Mouse (Mus musculus): Measurements from ENCODE around the gene Rbfox3.
A peak's percentile ranks its signal among the peaks of the same experiment; 100 is the strongest.

Rbfox3 gene

GRCm38 (mm10) chr11:118899771-118900545 lies 11.4 kb downstream of the Rbfox3 start:
- H3K9me3 ChIP-seq (ENCODE audit: low read length) = no peaks in the 10 kb centered on the region

GRCm38 (mm10) chr11:118898643-118899042 lies 12.8 kb downstream of the Rbfox3 start:
- Histone ChIP-seq H3K9me3 (ENCODE audit: low read length) (no peaks in the 10 kb centered on the region), H3K36me3 (ENCODE audit: insufficient read depth, low read length) (no peaks in the 10 kb centered on the region), H3K4me1 (replicated peaks; ENCODE audit: low read depth, low read length) (peaks cover 39% of the 10 kb centered on the region), H3K4me3 (replicated peaks; ENCODE audit: low read length) (no peak overlapping the region), H3K27me3 (ENCODE audit: insufficient read depth, low read length) (peaks cover 44% of the 10 kb centered on the region)
- TF ChIP-seq NANOG (IDR thresholded peaks at IDR 0.05; ENCODE audit: borderline replicate concordance, low read length) = no peak
- TF ChIP-seq CTCF (conservative IDR thresholded peaks at IDR 0.05; ENCODE audit: low read length) = no peak
- no peak for TF ChIP-seq POU5F1 (IDR thresholded peaks at IDR 0.05; ENCODE audit: borderline replicate concordance, low read length)

More at GRCm38 (mm10) chr11:118899771-118900545, 11.4 kb downstream of the Rbfox3 start:
- no peak overlapping the region for H3K4me3 ChIP-seq (replicated peaks; ENCODE audit: low read length)
- no peaks in the 10 kb centered on the region for H3K36me3 ChIP-seq (ENCODE audit: insufficient read depth, low read length)
- TF ChIP-seq CTCF (conservative IDR thresholded peaks at IDR 0.05; ENCODE audit: low read length) (no peak), POU5F1 (IDR thresholded peaks at IDR 0.05; ENCODE audit: borderline replicate concordance, low read length) (no peak), NANOG (IDR thresholded peaks at IDR 0.05; ENCODE audit: borderline replicate concordance, low read length) (no peak)
- H3K27me3 ChIP-seq (ENCODE audit: insufficient read depth, low read length) = peaks cover 41% of the 10 kb centered on the region
- peaks cover 35% of the 10 kb centered on the region for H3K4me1 ChIP-seq (replicated peaks; ENCODE audit: low read depth, low read length)

DNA sequence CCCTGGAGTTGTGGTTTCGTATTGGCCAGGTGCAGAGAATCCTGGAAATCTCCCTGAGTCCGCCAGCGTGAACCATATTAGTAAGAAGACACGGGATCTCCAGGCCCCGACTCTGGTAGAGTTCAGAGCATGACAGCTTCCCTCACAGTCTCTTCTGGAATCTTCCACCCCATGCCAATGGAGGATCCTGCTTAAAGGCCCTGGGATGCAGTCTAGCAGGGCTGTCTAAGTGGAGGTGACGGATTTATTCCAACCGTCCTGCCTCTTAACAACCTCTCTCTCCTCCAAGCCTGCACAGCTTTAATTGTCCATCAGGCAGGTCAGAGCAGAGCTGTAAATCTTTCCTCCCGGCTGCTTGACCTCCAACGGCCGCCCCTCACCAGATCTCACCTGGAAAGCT lies 13.2 kb downstream of the Rbfox3 start:
- TF ChIP-seq CTCF (conservative IDR thresholded peaks at IDR 0.05; ENCODE audit: low read length) (no peak), POU5F1 (IDR thresholded peaks at IDR 0.05; ENCODE audit: borderline replicate concordance, low read length) (no peak), NANOG (IDR thresholded peaks at IDR 0.05; ENCODE audit: borderline replicate concordance, low read length) (no peak)
- Histone ChIP-seq H3K27me3 (ENCODE audit: insufficient read depth, low read length) (peaks cover 43% of the 10 kb centered on the region), H3K4me3 (replicated peaks; ENCODE audit: low read length) (no peak overlapping the region), H3K4me1 (replicated peaks; ENCODE audit: low read depth, low read length) (peaks cover 39% of the 10 kb centered on the region), H3K9me3 (ENCODE audit: low read length) (no peaks in the 10 kb centered on the region), H3K36me3 (ENCODE audit: insufficient read depth, low read length) (no peaks in the 10 kb centered on the region)

DNA sequence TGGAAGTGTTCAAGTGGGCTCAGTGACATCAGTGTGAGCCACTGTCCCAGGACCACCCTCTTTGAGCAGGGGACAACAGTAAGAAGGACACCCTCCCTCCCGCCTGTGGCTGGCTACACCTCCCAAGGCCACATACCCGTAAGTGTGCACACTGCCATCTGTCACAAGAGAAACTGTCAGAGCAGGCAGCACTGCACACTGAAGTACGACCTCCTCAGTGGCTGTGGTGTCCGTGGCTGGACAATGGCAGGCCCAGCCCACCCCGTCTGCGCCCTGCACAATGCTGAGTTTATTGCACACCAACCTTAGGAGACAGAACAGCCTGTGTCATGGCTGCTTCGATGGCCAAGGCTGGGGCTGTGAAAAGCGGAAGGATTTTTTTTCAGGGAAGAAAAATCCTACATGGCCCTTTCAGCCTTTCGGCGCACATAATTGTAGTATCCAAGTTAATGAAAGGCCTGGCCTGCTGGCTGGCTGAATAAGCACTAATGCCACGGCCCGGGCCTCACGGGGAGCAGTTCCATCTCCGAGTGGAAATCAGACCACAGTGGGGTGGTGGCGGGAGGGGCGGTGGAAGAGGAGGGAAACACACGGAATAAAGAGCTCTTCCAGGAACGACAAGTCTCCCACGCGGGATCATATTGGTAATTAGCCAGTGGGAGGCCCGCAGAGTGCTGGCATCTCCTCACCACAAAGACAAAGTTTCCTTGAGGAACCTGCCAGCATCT lies 14.1 kb downstream of the Rbfox3 start:
- TF ChIP-seq CTCF (conservative IDR thresholded peaks at IDR 0.05; ENCODE audit: low read length) (no peak), POU5F1 (IDR thresholded peaks at IDR 0.05; ENCODE audit: borderline replicate concordance, low read length) (no peak), NANOG (IDR thresholded peaks at IDR 0.05; ENCODE audit: borderline replicate concordance, low read length) (no peak)
- Histone ChIP-seq H3K27me3 (ENCODE audit: insufficient read depth, low read length) (peaks cover 50% of the 10 kb centered on the region), H3K4me3 (replicated peaks; ENCODE audit: low read length) (peak overlapping the region; percentile 3; the same call in 1 of the 2 replicates), H3K36me3 (ENCODE audit: insufficient read depth, low read length) (no peaks in the 10 kb centered on the region), H3K9me3 (ENCODE audit: low read length) (no peaks in the 10 kb centered on the region), H3K4me1 (replicated peaks; ENCODE audit: low read depth, low read length) (peaks cover 39% of the 10 kb centered on the region)

DNA sequence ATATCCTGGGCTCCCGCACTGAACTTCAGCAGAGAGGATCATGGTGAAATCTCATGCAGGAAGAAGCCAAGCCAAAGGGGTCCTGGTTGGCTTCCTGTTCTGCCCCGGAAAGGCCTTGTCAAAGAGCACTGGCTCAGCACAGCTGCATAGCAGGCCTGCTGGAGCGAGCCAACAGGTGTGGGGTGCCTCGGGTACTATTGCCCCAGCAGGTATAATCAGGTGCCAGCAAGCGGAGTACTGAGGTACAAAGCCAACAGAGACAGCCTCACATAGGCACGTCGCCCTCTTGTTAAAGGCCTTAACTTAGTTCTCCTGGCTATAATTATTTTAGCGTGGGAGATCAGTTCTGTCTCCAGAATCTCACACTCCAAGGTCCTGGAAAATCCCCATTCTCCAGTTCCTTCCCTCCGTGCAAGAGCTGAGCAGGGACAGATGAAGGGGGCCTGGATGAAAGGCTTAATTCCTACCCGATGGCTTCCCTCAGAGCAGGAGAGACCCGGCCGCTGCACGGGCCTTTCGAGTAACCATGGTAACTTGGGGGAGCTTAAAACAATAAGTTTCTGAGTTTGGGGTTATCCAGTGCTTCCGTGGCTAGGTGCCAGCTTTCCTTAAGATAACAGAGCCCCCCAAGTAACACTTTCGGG lies 15.2 kb downstream of the Rbfox3 start:
- Histone ChIP-seq H3K4me3 (replicated peaks; ENCODE audit: low read length) (no peak overlapping the region), H3K27me3 (ENCODE audit: insufficient read depth, low read length) (peaks cover 59% of the 10 kb centered on the region), H3K36me3 (ENCODE audit: insufficient read depth, low read length) (no peaks in the 10 kb centered on the region), H3K9me3 (ENCODE audit: low read length) (no peaks in the 10 kb centered on the region), H3K4me1 (replicated peaks; ENCODE audit: low read depth, low read length) (peaks cover 46% of the 10 kb centered on the region)
- TF ChIP-seq POU5F1 (IDR thresholded peaks at IDR 0.05; ENCODE audit: borderline replicate concordance, low read length) (no peak), CTCF (conservative IDR thresholded peaks at IDR 0.05; ENCODE audit: low read length) (no peak), NANOG (IDR thresholded peaks at IDR 0.05; ENCODE audit: borderline replicate concordance, low read length) (no peak)

DNA sequence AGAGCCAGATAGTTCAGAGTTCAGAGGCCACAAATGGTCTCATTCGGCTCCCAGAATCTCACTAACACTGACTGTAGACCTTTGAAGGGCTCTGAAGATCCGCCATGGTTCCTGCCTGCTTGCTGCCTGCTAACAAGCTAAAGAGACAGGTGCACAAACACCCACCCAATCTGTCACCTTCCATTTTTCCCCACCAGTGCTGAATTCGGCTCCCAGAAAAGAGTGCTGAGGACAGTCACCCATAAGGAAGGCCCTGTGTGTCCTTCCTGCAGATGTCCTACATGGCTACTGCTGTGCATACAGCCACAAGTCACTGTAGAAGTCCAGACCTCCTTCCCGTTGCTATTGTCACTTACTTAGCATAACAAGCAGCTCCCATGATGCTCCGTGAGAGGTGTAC lies 16.6 kb downstream of the Rbfox3 start:
- no peaks in the 10 kb centered on the region for H3K36me3 ChIP-seq (ENCODE audit: insufficient read depth, low read length)
- H3K4me3 ChIP-seq (replicated peaks; ENCODE audit: low read length) = no peak overlapping the region
- peaks cover 54% of the 10 kb centered on the region for H3K27me3 ChIP-seq (ENCODE audit: insufficient read depth, low read length)
- no peaks in the 10 kb centered on the region for H3K9me3 ChIP-seq (ENCODE audit: low read length)
- peaks cover 46% of the 10 kb centered on the region for H3K4me1 ChIP-seq (replicated peaks; ENCODE audit: low read depth, low read length)
- TF ChIP-seq CTCF (conservative IDR thresholded peaks at IDR 0.05; ENCODE audit: low read length) = no peak
- no peak for TF ChIP-seq NANOG (IDR thresholded peaks at IDR 0.05; ENCODE audit: borderline replicate concordance, low read length)

DNA sequence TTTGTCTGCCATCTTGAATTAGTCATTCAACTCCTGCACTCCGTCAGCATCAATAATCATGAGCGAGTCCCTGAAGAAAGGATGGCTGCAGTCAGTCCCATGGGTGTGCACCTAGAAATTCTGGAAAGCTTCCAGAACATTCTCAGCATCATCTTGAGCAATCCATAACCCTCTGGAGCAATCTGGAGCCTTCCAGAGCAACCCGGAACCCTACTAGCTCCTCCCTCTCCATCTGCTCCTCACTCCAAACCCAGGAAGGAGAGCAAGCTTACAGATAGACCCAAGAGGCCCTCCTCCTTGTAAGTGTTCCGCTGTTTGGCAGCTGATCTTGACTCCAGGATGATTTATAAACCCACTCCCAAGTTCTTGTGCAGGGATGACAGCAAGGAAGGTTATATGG lies 17.2 kb downstream of the Rbfox3 start:
- no peak for TF ChIP-seq NANOG (IDR thresholded peaks at IDR 0.05; ENCODE audit: borderline replicate concordance, low read length)
- no peak for TF ChIP-seq CTCF (conservative IDR thresholded peaks at IDR 0.05; ENCODE audit: low read length)
- no peak for TF ChIP-seq POU5F1 (IDR thresholded peaks at IDR 0.05; ENCODE audit: borderline replicate concordance, low read length)
- Histone ChIP-seq H3K4me3 (replicated peaks; ENCODE audit: low read length) (no peak overlapping the region), H3K4me1 (replicated peaks; ENCODE audit: low read depth, low read length) (peaks cover 45% of the 10 kb centered on the region), H3K9me3 (ENCODE audit: low read length) (no peaks in the 10 kb centered on the region), H3K36me3 (ENCODE audit: insufficient read depth, low read length) (no peaks in the 10 kb centered on the region), H3K27me3 (ENCODE audit: insufficient read depth, low read length) (peaks cover 54% of the 10 kb centered on the region)

GRCm38 (mm10) chr11:118892876-118893275 lies 18.5 kb downstream of the Rbfox3 start:
- Histone ChIP-seq H3K9me3 (ENCODE audit: low read length) (no peaks in the 10 kb centered on the region), H3K4me3 (replicated peaks; ENCODE audit: low read length) (no peak overlapping the region), H3K36me3 (ENCODE audit: insufficient read depth, low read length) (no peaks in the 10 kb centered on the region), H3K27me3 (ENCODE audit: insufficient read depth, low read length) (peaks cover 50% of the 10 kb centered on the region), H3K4me1 (replicated peaks; ENCODE audit: low read depth, low read length) (peaks cover 32% of the 10 kb centered on the region)
- TF ChIP-seq NANOG (IDR thresholded peaks at IDR 0.05; ENCODE audit: borderline replicate concordance, low read length) (no peak), POU5F1 (IDR thresholded peaks at IDR 0.05; ENCODE audit: borderline replicate concordance, low read length) (no peak), CTCF (conservative IDR thresholded peaks at IDR 0.05; ENCODE audit: low read length) (no peak)
